Mouse (Mus musculus): ENCODE results near the gene Gjd3. TPM values are rescaled to one million over a fixed set of nuclear protein-coding genes. Genes with fewer than 3 reads are reported as not detected.
A peak's percentile ranks its signal among the peaks of the same experiment; 100 is the strongest.

Gjd3 gene
- polyA plus RNA-seq, 1 experiment from 2014 or later = 0.31 TPM

GRCm38 (mm10) chr11:98973584-98973983 lies 9.2 kb downstream of the Gjd3 start:
- H3K36me3 ChIP-seq (ENCODE audit: control insufficient read depth, insufficient read depth, low read length) = peaks cover 39% of the 10 kb centered on the region
- WGBS = 73% methylated on average over 14 of the region's 14 CpGs
- no peak overlapping the region for H3K4me3 ChIP-seq (ENCODE audit: low read length)
- H3K9ac ChIP-seq (ENCODE audit: low read length) = no peak overlapping the region
- no peaks in the 10 kb centered on the region for H3K27me3 ChIP-seq (ENCODE audit: control insufficient read depth, insufficient read depth, low read depth, low read length)
- no peak overlapping the region for H3K27ac ChIP-seq (ENCODE audit: low read length)
- no peak for ATAC-seq (ENCODE audit: low read depth)
- H3K9me3 ChIP-seq (ENCODE audit: control insufficient read depth, low read length) = no peaks in the 10 kb centered on the region
- no peak overlapping the region for H3K4me2 ChIP-seq (ENCODE audit: low read depth, low read length)
- peaks cover 28% of the 10 kb centered on the region for H3K4me1 ChIP-seq (replicated peaks; ENCODE audit: control insufficient read depth, insufficient read depth, low read length)

GRCm38 (mm10) chr11:98972801-98973360 lies 9.9 kb downstream of the Gjd3 start:
- H3K4me3 ChIP-seq (ENCODE audit: low read length) = no peak overlapping the region
- H3K4me2 ChIP-seq (ENCODE audit: low read depth, low read length) = no peak overlapping the region
- H3K36me3 ChIP-seq (ENCODE audit: control insufficient read depth, insufficient read depth, low read length) = peaks cover 39% of the 10 kb centered on the region
- H3K27me3 ChIP-seq (ENCODE audit: control insufficient read depth, insufficient read depth, low read depth, low read length) = no peaks in the 10 kb centered on the region
- H3K27ac ChIP-seq (ENCODE audit: low read length) = no peak overlapping the region
- ATAC-seq (ENCODE audit: low read depth) = no peak
- H3K4me1 ChIP-seq (replicated peaks; ENCODE audit: control insufficient read depth, insufficient read depth, low read length) = peaks cover 35% of the 10 kb centered on the region
- no peak overlapping the region for H3K9ac ChIP-seq (ENCODE audit: low read length)
- 86% methylated on average over 9 of the region's 9 CpGs for WGBS
- H3K9me3 ChIP-seq (ENCODE audit: control insufficient read depth, low read length) = no peaks in the 10 kb centered on the region

- Histone ChIP-seq H3K9ac (ENCODE audit: low read length) (no peak overlapping the region), H3K9me3 (ENCODE audit: control insufficient read depth, low read length) (no peaks in the 10 kb centered on the region), H3K36me3 (ENCODE audit: control insufficient read depth, insufficient read depth, low read length) (peaks cover 43% of the 10 kb centered on the region), H3K27me3 (ENCODE audit: control insufficient read depth, insufficient read depth, low read depth, low read length) (no peaks in the 10 kb centered on the region), H3K27ac (ENCODE audit: low read length) (no peak overlapping the region), H3K4me2 (ENCODE audit: low read depth, low read length) (no peak overlapping the region), H3K4me1 (replicated peaks; ENCODE audit: control insufficient read depth, insufficient read depth, low read length) (peaks cover 41% of the 10 kb centered on the region), H3K4me3 (ENCODE audit: low read length) (no peak overlapping the region)
- peak; percentile 26; the same call in 1 of the 2 replicates for ATAC-seq (ENCODE audit: low read depth)
- 46% methylated on average over 9 of the region's 9 CpGs for WGBS
Measured at GRCm38 (mm10) chr11:98972215-98972614, 10.6 kb downstream of the Gjd3 start.

GRCm38 (mm10) chr11:98971316-98972031 lies 11.3 kb downstream of the Gjd3 start:
- 67% methylated on average over 23 of the region's 23 CpGs for WGBS
- no peak overlapping the region for H3K9ac ChIP-seq (ENCODE audit: low read length)
- ATAC-seq (ENCODE audit: low read depth) = no peak
- no peak overlapping the region for H3K4me3 ChIP-seq (ENCODE audit: low read length)
- no peak overlapping the region for H3K4me2 ChIP-seq (ENCODE audit: low read depth, low read length)
- H3K4me1 ChIP-seq (replicated peaks; ENCODE audit: control insufficient read depth, insufficient read depth, low read length) = peaks cover 49% of the 10 kb centered on the region
- H3K36me3 ChIP-seq (ENCODE audit: control insufficient read depth, insufficient read depth, low read length) = peaks cover 49% of the 10 kb centered on the region
- H3K27me3 ChIP-seq (ENCODE audit: control insufficient read depth, insufficient read depth, low read depth, low read length) = no peaks in the 10 kb centered on the region
- no peak overlapping the region for H3K27ac ChIP-seq (ENCODE audit: low read length)
- no peaks in the 10 kb centered on the region for H3K9me3 ChIP-seq (ENCODE audit: control insufficient read depth, low read length)

- H3K9ac ChIP-seq (ENCODE audit: low read length) = no peak overlapping the region
Measured at GRCm38 (mm10) chr11:98970191-98970925, 12.5 kb downstream of the Gjd3 start.

GRCm38 (mm10) chr11:98969496-98969927 lies 13.3 kb downstream of the Gjd3 start:
- Histone ChIP-seq H3K27me3 (ENCODE audit: control insufficient read depth, insufficient read depth, low read depth, low read length) (no peaks in the 10 kb centered on the region), H3K27ac (ENCODE audit: low read length) (no peak overlapping the region; the same call in 1 of the 2 replicates), H3K36me3 (ENCODE audit: control insufficient read depth, insufficient read depth, low read length) (peaks cover 48% of the 10 kb centered on the region), H3K9ac (ENCODE audit: low read length) (0 out of 2 replicates have a peak overlapping the region, but pooled peaks have one; percentile 1), H3K4me3 (ENCODE audit: low read length) (no peak overlapping the region), H3K9me3 (ENCODE audit: control insufficient read depth, low read length) (no peaks in the 10 kb centered on the region), H3K4me1 (replicated peaks; ENCODE audit: control insufficient read depth, insufficient read depth, low read length) (peaks cover 68% of the 10 kb centered on the region), H3K4me2 (ENCODE audit: low read depth, low read length) (0 out of 2 replicates have a peak overlapping the region, but pooled peaks have one; percentile 6)
- WGBS = 36% methylated on average over 17 of the region's 17 CpGs
- no peak for ATAC-seq (ENCODE audit: low read depth)

More at GRCm38 (mm10) chr11:98970191-98970925, 12.5 kb downstream of the Gjd3 start:
- Histone ChIP-seq H3K27ac (ENCODE audit: low read length) (no peak overlapping the region; the same call in 1 of the 2 replicates), H3K4me3 (ENCODE audit: low read length) (no peak overlapping the region), H3K4me1 (replicated peaks; ENCODE audit: control insufficient read depth, insufficient read depth, low read length) (peaks cover 60% of the 10 kb centered on the region), H3K4me2 (ENCODE audit: low read depth, low read length) (no peak overlapping the region), H3K9me3 (ENCODE audit: control insufficient read depth, low read length) (no peaks in the 10 kb centered on the region), H3K27me3 (ENCODE audit: control insufficient read depth, insufficient read depth, low read depth, low read length) (no peaks in the 10 kb centered on the region), H3K36me3 (ENCODE audit: control insufficient read depth, insufficient read depth, low read length) (peaks cover 51% of the 10 kb centered on the region)
- no peak for ATAC-seq (ENCODE audit: low read depth)
- WGBS = 62% methylated on average over 29 of the region's 29 CpGs

- Histone ChIP-seq H3K9ac (ENCODE audit: low read length) (no peak overlapping the region), H3K27me3 (ENCODE audit: control insufficient read depth, insufficient read depth, low read depth, low read length) (no peaks in the 10 kb centered on the region), H3K4me2 (ENCODE audit: low read depth, low read length) (peak overlapping the region; percentile 6; the same call in 1 of the 2 replicates), H3K9me3 (ENCODE audit: control insufficient read depth, low read length) (no peaks in the 10 kb centered on the region), H3K4me1 (replicated peaks; ENCODE audit: control insufficient read depth, insufficient read depth, low read length) (peaks cover 74% of the 10 kb centered on the region), H3K4me3 (ENCODE audit: low read length) (no peak overlapping the region), H3K36me3 (ENCODE audit: control insufficient read depth, insufficient read depth, low read length) (peaks cover 46% of the 10 kb centered on the region), H3K27ac (ENCODE audit: low read length) (peak overlapping the region; percentile 75)
- 14% methylated on average over 20 of the region's 20 CpGs for WGBS
- no peak for ATAC-seq (ENCODE audit: low read depth)
Measured at GRCm38 (mm10) chr11:98968716-98969495, 13.9 kb downstream of the Gjd3 start.

GRCm38 (mm10) chr11:98968079-98968478 lies 14.7 kb downstream of the Gjd3 start:
- Histone ChIP-seq H3K27me3 (ENCODE audit: control insufficient read depth, insufficient read depth, low read depth, low read length) (no peaks in the 10 kb centered on the region), H3K36me3 (ENCODE audit: control insufficient read depth, insufficient read depth, low read length) (peaks cover 38% of the 10 kb centered on the region), H3K4me1 (replicated peaks; ENCODE audit: control insufficient read depth, insufficient read depth, low read length) (peaks cover 79% of the 10 kb centered on the region), H3K27ac (ENCODE audit: low read length) (no peak overlapping the region), H3K4me3 (ENCODE audit: low read length) (no peak overlapping the region), H3K9ac (ENCODE audit: low read length) (no peak overlapping the region), H3K4me2 (ENCODE audit: low read depth, low read length) (no peak overlapping the region), H3K9me3 (ENCODE audit: control insufficient read depth, low read length) (no peaks in the 10 kb centered on the region)
- no peak for ATAC-seq (ENCODE audit: low read depth)
- WGBS = 38% methylated on average over 16 of the region's 16 CpGs

Data from lung, embryonic 16.5 days (tissue).